Mouse (Mus musculus) stomach, postnatal 0 days (tissue): ENCODE data around the gene Cdc42ep2. TPM values are rescaled to one million over a fixed set of nuclear protein-coding genes. Genes with fewer than 3 reads are reported as not detected.

Source experiments
- ATAC-seq: fragments of 200-750 bp; cut with Nextera tagmentation; 2 replicates; pipeline ENCODE4 v1.8.0; 2017; ENCODE audit not compliant: low FRiP score, low TSS enrichment
- DNase-seq: peaks from one replicate; pipeline ENCODE4 v3.0.0-alpha.2; 2016; ENCODE audit warnings: low spot score
- H3K27ac ChIP-seq: fragments of 300-500 bp; sonication (generic); replicated peaks from 2 replicates; pipeline ENCODE4 v1.5.1; 2014; ENCODE audit warnings: mild to moderate bottlenecking, control low read depth
- H3K27me3 ChIP-seq: fragments of 300-500 bp; sonication (generic); 2 replicates; pipeline ENCODE4 v1.6.1; 2014; ENCODE audit warnings: low read length; ENCODE audit not compliant: control insufficient read depth, insufficient read depth
- H3K36me3 ChIP-seq: fragments of 300-500 bp; sonication (generic); 2 replicates; pipeline ENCODE4 v1.6.1; 2014; ENCODE audit warnings: low read length, mixed read lengths; ENCODE audit not compliant: control insufficient read depth, insufficient read depth
- H3K4me1 ChIP-seq: fragments of 300-500 bp; sonication (generic); replicated peaks from 2 replicates; pipeline ENCODE4 v1.6.1; 2014; ENCODE audit warnings: antibody characterized with exemption; ENCODE audit not compliant: control insufficient read depth, insufficient read depth
- H3K4me2 ChIP-seq: fragments of 300-500 bp; sonication (generic); replicated peaks from 2 replicates; pipeline ENCODE4 v1.6.1; 2014; ENCODE audit warnings: low read depth, mild to moderate bottlenecking, control low read depth, moderate library complexity
- H3K4me3 ChIP-seq: fragments of 300-500 bp; sonication (generic); 2 replicates; pipeline ENCODE4 v1.5.1; 2014; ENCODE audit warnings: low read depth, low read length, control low read depth
- H3K9ac ChIP-seq: fragments of 300-500 bp; sonication (generic); 2 replicates; pipeline ENCODE4 v1.6.1; 2014; ENCODE audit warnings: mild to moderate bottlenecking, low read length, control low read depth, mixed read lengths
- H3K9me3 ChIP-seq: fragments of 300-500 bp; sonication (generic); 2 replicates; pipeline ENCODE4 v1.6.1; 2016; ENCODE audit warnings: low read length; ENCODE audit not compliant: control insufficient read depth
- CTCF ChIP-seq: IDR thresholded peaks from 2 replicates; pipeline ENCODE4 v1.5.1; 2016; ENCODE audit warnings: antibody characterized with exemption, low read depth, mild to moderate bottlenecking, moderate library complexity
- EP300 ChIP-seq: optimal IDR thresholded peaks from 2 replicates; pipeline ENCODE3; 2016; ENCODE audit warnings: antibody characterized with exemption
- WGBS: fragments of 180-500 bp; shearing (Covaris S2); extraction: QIAGEN DNeasy Blood & Tissue Kit; methylation state at CpG from one replicate; pipeline ENCODE4 v1.1.7; 2014; 5-methylcytosine and 5-hydroxymethylcytosine counted together
- polyA plus RNA-seq: library from polyadenylated mRNA; unstranded; fragments of >200 nt; fragmentation: Nextera tagmentation; extraction: Ambion mirVana; gene quantifications from 2 replicates; pipeline ENCODE4 v1.2.1, GENCODE M21; 2015

The Cdc42ep2 gene
- polyA plus RNA-seq, 1 experiment from 2014 or later = 7.9 TPM

- H3K4me2 ChIP-seq = no peak overlapping the region
- no peaks in the 10 kb centered on the region for H3K9me3 ChIP-seq
- DNase-seq (no peak), ATAC-seq (no peak)
- no peaks in the 10 kb centered on the region for H3K4me1 ChIP-seq
- H3K27ac ChIP-seq = no peak overlapping the region
- no peak for TF ChIP-seq EP300
- no peak for TF ChIP-seq CTCF
- H3K9ac ChIP-seq = no peak overlapping the region
- no peaks in the 10 kb centered on the region for H3K27me3 ChIP-seq
- H3K36me3 ChIP-seq = no peaks in the 10 kb centered on the region
- no peak overlapping the region for H3K4me3 ChIP-seq
- WGBS = 91% methylated on average over 7 of the region's 7 CpGs
Observed at GRCm38 (mm10) chr19:5879735-5880134, 44.9 kb downstream of the Cdc42ep2 start.

- Histone ChIP-seq H3K27ac (no peak overlapping the region), H3K9me3 (no peaks in the 10 kb centered on the region), H3K4me3 (no peak overlapping the region), H3K36me3 (no peaks in the 10 kb centered on the region), H3K27me3 (no peaks in the 10 kb centered on the region), H3K9ac (no peak overlapping the region; the same call in 1 of the 2 replicates), H3K4me1 (no peaks in the 10 kb centered on the region; the same call in 1 of the 2 replicates), H3K4me2 (peak overlapping the region; percentile 28)
- TF ChIP-seq EP300 (no peak), CTCF (no peak)
- no peak for ATAC-seq
- DNase-seq = no peak
- WGBS = 75% methylated on average over 3 of the region's 3 CpGs
Observed at GRCm38 (mm10) chr19:5878916-5879315, 45.7 kb downstream of the Cdc42ep2 start.

DNA sequence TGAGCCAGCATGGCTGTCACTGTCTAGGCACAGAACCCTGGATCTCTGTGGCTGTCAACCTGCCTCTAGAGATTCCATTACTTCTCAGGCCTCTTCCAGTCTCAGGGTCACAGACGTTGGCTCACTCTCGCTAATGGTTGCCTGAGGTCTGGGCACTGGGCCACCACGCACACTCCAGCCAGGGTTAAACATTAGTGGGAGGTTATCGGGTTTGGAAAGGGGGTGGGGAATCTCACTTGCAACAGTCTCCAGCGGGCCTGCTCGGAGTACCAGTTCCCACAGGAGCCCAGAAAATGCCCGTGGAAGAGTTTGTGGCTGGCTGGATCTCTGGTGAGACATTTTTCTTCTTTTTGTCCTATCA lies 46.3 kb downstream of the Cdc42ep2 start:
- peak overlapping the region; percentile 12; the same call in 1 of the 2 replicates for H3K4me3 ChIP-seq
- no peaks in the 10 kb centered on the region for H3K27me3 ChIP-seq
- peak overlapping the region; percentile 28 for H3K4me2 ChIP-seq
- TF ChIP-seq CTCF = no peak
- no peak for TF ChIP-seq EP300
- no peaks in the 10 kb centered on the region for H3K9me3 ChIP-seq
- no peaks in the 10 kb centered on the region for H3K36me3 ChIP-seq
- peak; percentile 15; the same call in 1 of the 2 replicates for ATAC-seq
- DNase-seq = no peak
- no peaks in the 10 kb centered on the region; the same call in 1 of the 2 replicates for H3K4me1 ChIP-seq
- peak overlapping the region; percentile 0; the same call in 1 of the 2 replicates for H3K9ac ChIP-seq
- 37% methylated on average over 7 of the region's 7 CpGs for WGBS
- H3K27ac ChIP-seq = peak overlapping the region; percentile 88

- DNase-seq (peak; percentile 79), ATAC-seq (peak; percentile 83)
- peak within 1 kb of the TSS; percentile 88 for H3K27ac ChIP-seq
- 41% methylated on average over 15 of the region's 15 CpGs for WGBS
- no peaks in the 10 kb centered on the region; the same call in 1 of the 2 replicates for H3K4me1 ChIP-seq
- no peaks in the 10 kb centered on the region for H3K9me3 ChIP-seq
- peak within 1 kb of the TSS; percentile 38; the same call in 1 of the 2 replicates for H3K9ac ChIP-seq
- H3K4me2 ChIP-seq = peak within 1 kb of the TSS; percentile 28
- peak within 1 kb of the TSS; percentile 12; the same call in 1 of the 2 replicates for H3K4me3 ChIP-seq
- TF ChIP-seq EP300 (no peak), CTCF (peak; percentile 92)
- no peaks in the 10 kb centered on the region; the same call in 1 of the 2 replicates for H3K36me3 ChIP-seq
- H3K27me3 ChIP-seq = no peaks in the 10 kb centered on the region
Observed at GRCm38 (mm10) chr19:5877618-5878361, 46.8 kb downstream of the Cdc42ep2 start, which contains the start of gene Slc25a45. Slc25a45 (plus strand) TSS chr19:5877808.

DNA sequence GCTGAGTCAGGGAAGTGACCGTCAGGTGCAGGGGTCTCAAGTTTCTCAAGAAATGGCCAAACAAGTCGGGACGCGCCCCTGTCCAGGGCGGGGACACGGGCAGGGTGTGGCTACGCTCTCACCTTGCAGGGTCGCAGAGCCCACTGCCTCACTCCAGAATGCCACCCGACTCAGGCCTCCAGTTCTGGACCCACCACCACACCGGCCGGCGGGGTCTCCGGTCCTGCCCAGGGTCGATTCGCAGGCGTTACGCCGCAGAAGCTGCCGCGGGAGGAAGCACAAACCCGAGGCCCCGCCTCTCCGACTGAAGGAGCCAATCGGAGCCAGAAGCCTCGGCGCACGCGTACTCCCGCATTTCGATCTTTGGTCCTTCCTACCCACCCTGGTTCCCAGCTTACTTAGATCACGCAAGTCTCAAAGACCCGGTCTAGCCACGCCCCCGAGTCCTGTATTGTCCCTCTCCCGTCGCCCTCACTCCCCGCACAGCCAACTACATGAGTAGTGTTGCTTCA lies 49.6 kb downstream of the Cdc42ep2 start, which contains the start of gene Frmd8:
TSS of gene Frmd8 (minus strand) at position 306 of the 512 bp plus-strand sequence.
- Histone ChIP-seq H3K4me1 (no peaks in the 10 kb centered on the region; the same call in 1 of the 2 replicates), H3K4me2 (peak within 1 kb of the TSS; percentile 93), H3K9me3 (no peaks in the 10 kb centered on the region), H3K27ac (peak within 1 kb of the TSS; percentile 73), H3K4me3 (peak within 1 kb of the TSS; percentile 76), H3K9ac (peak within 1 kb of the TSS; percentile 84), H3K27me3 (no peaks in the 10 kb centered on the region), H3K36me3 (no peaks in the 10 kb centered on the region; the same call in 1 of the 2 replicates)
- no peak; the same call in 1 of the 2 replicates for TF ChIP-seq CTCF
- no peak for TF ChIP-seq EP300
- under 1% methylated on average over 26 of the region's 37 CpGs for WGBS
- peak; percentile 93 for DNase-seq
- ATAC-seq = peak; percentile 75
